Mouse (Mus musculus) olfactory bulb, adult 2 months (tissue): ENCODE data around the gene Sh2d4b. TPM values are rescaled to one million over a fixed set of nuclear protein-coding genes. Genes with fewer than 3 reads are reported as not detected.

ENCODE experiments used
- H3K27ac ChIP-seq: fragments of 200-500 bp; 2 replicates; pipeline ENCODE4 v1.5.1; 2012; ENCODE audit warnings: low read depth, low read length; ENCODE audit not compliant: insufficient read depth
- H3K4me1 ChIP-seq: fragments of 200-500 bp; 2 replicates; pipeline ENCODE4 v1.6.1; 2012; ENCODE audit warnings: low read length; ENCODE audit not compliant: control insufficient read depth, insufficient read depth
- H3K4me3 ChIP-seq: fragments of 200-500 bp; 2 replicates; pipeline ENCODE4 v1.5.1; 2012; ENCODE audit warnings: mild to moderate bottlenecking, low read depth, low read length, moderate library complexity; ENCODE audit not compliant: insufficient read depth
- CTCF ChIP-seq: fragments of 200-500 bp; IDR thresholded peaks from 2 replicates; pipeline ENCODE4 v1.5.1; 2012; ENCODE audit warnings: low read depth, mild to moderate bottlenecking, low read length, moderate library complexity; ENCODE audit not compliant: insufficient read depth
- POLR2A ChIP-seq: fragments of 200-500 bp; IDR thresholded peaks from 2 replicates; pipeline ENCODE4 v1.6.1; 2012; ENCODE audit warnings: mild to moderate bottlenecking, low read depth, low read length, moderate library complexity; ENCODE audit not compliant: insufficient read depth
- WGBS: fragments of 180-500 bp; shearing (Covaris S2); methylation state at CpG from one replicate; pipeline ENCODE4 v1.1.7; 2018; 5-methylcytosine and 5-hydroxymethylcytosine counted together
- polyA plus RNA-seq: library from polyadenylated mRNA; stranded (reverse); fragments of >200 nt; gene quantifications from 2 replicates; pipeline ENCODE4 v1.2.4, GENCODE M21; 2012; ENCODE audit warnings: low replicate concordance; ENCODE audit not compliant: missing spikeins, insufficient read depth, insufficient read length

Sh2d4b gene
- not detected in 2 replicates for polyA plus RNA-seq

DNA sequence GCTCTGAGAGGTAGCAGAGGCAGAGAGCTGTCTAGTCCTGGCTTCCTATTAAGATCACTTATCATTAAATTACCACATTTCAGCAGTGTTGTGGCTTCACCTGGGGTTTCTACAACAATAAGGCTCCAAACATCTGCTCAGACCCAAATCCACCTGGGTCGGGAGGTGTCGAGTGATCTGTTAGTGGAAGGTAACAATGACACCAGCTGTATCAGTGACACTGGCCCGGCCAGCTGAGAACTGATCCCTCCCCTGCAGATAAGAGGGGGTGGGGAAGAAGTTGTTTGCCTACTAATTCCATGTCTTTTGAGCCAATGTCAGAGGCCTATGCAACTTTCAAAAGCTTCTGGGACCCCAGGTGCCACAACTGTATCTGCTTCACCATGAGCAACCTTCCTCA lies at the start of gene Sh2d4b:
Gene Sh2d4b (minus strand): TSS at position 71 of the 400 bp plus-strand sequence.
- Histone ChIP-seq H3K4me1 (peaks cover 4% of the 10 kb centered on the region; the same call in 1 of the 2 replicates), H3K4me3 (no peak within 1 kb of the TSS), H3K27ac (no peak within 1 kb of the TSS)
- no peak for TF ChIP-seq POLR2A
- no peak for TF ChIP-seq CTCF
- WGBS, result 86% methylated on average over 3 of the region's 3 CpGs

DNA sequence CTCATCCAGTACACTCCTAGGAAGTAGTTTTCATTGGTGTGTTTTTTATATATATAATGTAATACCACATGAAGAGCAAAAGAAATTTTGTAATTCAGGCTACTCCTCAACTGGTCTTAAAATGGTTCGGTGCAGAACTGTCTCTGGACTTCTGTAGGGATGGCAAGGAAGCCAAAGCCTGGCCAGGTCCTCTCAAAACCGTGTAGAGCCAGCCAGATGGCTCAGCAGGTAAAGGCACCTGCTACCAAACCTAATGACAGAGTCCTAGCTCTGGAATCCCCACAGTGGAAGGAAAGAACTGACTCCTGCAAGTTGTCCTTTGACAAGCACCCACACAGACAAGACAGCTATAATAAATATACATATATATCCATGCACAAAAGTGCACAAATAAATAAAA lies 49.4 kb upstream of the Sh2d4b start:
- H3K4me3 ChIP-seq, result no peak overlapping the region
- no peak overlapping the region for H3K27ac ChIP-seq
- no peak for TF ChIP-seq CTCF
- no peak for TF ChIP-seq POLR2A
- WGBS, result 81% methylated on average over 2 of the region's 2 CpGs
- no peaks in the 10 kb centered on the region for H3K4me1 ChIP-seq

DNA sequence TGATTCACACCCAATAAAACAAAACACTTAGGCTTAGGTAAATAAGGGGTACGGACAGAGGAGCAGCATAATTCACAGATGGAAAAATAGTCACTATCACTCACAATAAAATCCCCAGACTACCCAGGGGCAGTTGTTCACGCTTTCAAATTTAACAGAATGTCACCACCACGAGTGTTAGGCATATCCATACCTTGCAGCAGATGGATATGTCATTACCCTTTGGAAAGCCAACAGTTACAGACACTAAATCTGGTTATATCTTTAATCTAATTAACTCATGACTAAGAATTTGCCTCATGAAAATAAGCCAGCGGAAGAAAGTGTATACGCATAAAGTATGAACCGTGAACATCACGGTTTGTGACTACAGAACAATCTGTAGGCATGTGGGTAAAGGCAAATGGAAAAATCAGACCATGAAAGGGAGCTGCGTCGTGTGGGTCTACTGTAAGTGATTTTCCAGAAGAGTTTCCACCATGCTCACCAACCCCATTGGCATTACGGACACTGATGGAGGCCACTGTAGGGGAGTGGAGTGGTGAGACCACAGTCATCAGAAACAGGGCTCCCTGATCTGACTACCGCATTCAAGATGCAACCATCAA lies 45.4 kb upstream of the Sh2d4b start:
- no peaks in the 10 kb centered on the region for H3K4me1 ChIP-seq
- no peak overlapping the region for H3K4me3 ChIP-seq
- 93% methylated on average over 11 of the region's 11 CpGs for WGBS
- H3K27ac ChIP-seq, result no peak overlapping the region
- TF ChIP-seq POLR2A (no peak), CTCF (no peak)

DNA sequence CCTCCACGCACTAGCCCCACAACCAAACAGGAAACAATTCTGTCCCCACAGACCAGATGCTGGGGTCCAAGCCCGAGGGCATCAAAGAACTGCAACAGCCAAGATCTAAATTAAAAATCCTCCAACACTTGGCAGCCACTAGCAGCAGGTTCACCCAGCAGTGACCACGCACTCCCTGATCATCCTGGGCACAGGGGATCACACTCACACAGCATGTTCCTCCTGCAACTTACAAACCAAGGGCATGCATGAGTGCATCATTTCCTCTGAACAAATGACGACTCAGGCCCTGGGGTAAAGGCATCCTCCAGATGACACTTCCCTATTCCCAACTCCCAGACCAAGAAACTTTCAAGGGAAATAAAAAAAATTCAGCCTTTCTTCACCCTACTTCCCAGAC lies 44.0 kb upstream of the Sh2d4b start:
- TF ChIP-seq POLR2A (no peak), CTCF (no peak)
- 68% methylated on average over 4 of the region's 4 CpGs for WGBS
- H3K4me3 ChIP-seq, result no peak overlapping the region
- 0 out of 2 replicates have a peak, but pooled peaks cover 4% of the 10 kb centered on the region for H3K4me1 ChIP-seq
- no peak overlapping the region for H3K27ac ChIP-seq

DNA sequence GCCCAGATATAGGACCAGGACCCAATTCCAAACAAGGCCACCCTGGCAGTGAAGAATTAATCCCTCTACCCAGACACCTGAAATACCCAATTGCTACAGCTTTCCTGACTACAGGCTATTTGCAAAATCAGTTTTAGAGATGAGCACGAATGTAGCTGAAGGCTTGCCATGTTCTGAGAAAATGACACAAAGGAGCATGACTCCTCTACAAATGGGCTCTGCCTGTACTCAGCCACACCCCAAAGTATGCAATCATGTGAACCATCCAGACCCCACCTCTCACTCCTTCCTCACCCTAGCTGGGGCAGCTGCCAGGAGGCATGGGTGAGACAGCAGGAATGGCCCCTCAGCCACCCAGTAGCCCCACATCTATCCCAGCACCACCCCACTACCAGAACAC lies 42.4 kb upstream of the Sh2d4b start:
- Histone ChIP-seq H3K4me1 (peaks cover 7% of the 10 kb centered on the region; the same call in 1 of the 2 replicates), H3K4me3 (no peak overlapping the region), H3K27ac (no peak overlapping the region)
- TF ChIP-seq CTCF (no peak), POLR2A (no peak)
- WGBS, result 88% methylated on average over 1 of the region's 1 CpGs

DNA sequence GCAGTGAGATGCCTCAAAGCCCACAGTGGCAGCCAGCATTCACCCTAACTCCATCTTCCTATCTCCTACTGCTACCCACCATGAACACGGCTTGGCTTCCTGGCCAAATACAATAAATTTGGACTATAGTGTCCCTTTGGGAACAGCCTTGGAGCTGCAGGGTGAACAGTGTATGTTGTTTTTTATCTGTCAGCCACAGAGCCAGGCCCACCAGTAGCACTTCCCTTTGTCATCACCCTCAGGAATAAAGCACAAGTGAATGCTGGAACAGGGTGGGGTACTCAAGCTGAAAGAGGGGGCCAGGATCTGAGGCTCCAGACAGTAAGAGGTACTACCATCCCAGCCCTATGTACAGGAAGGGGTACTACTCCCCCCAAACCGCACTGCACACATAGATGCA lies 42.0 kb upstream of the Sh2d4b start:
- H3K27ac ChIP-seq, result no peak overlapping the region
- TF ChIP-seq CTCF (no peak), POLR2A (no peak)
- H3K4me3 ChIP-seq, result no peak overlapping the region
- peaks cover 7% of the 10 kb centered on the region; the same call in 1 of the 2 replicates for H3K4me1 ChIP-seq
- 88% methylated on average over 2 of the region's 2 CpGs for WGBS

DNA sequence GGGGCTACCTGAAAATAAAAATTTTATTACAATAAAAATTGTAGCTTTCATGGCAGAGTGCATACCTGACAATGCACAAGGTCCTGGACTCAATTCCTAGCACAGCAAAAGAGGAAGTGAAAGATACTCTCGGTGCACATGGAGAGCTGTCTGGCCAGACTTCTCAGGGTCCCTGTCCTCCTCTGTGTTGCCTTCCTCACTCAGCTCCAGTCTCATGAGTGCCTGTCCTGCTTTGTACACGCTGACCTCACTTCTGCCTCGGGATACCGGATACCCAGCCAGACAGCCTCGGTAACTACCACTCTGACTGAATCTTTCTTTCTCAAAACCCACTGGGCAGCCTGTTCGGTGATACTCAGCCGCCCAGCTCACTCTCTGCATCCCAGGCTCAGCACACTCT lies 40.3 kb upstream of the Sh2d4b start:
- Histone ChIP-seq H3K27ac (no peak overlapping the region), H3K4me3 (no peak overlapping the region), H3K4me1 (peaks cover 7% of the 10 kb centered on the region; the same call in 1 of the 2 replicates)
- TF ChIP-seq POLR2A (no peak), CTCF (no peak)
- 75% methylated on average over 7 of the region's 7 CpGs for WGBS

DNA sequence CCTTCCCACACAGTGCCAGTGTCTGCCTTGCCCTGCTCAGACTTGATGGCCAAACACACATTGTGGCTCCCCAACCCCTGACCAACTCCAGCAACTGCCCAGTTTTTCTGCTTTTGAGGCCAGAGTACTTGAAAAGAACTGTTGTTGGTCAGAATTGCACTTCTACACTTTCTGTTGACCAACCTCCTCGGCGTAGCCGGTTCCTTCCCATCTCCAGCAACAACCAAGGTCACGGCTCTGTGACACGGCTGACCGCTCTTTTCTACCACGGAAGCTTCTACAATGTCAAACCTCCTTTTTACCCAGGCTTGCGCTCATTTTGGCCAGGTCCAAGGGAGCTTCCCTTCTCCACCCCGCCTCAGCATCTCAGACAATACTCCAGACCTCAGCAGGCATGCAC lies 39.2 kb upstream of the Sh2d4b start:
- 81% methylated on average over 9 of the region's 9 CpGs for WGBS
- Histone ChIP-seq H3K4me3 (no peak overlapping the region), H3K4me1 (peaks cover 7% of the 10 kb centered on the region), H3K27ac (no peak overlapping the region)
- TF ChIP-seq CTCF (no peak), POLR2A (no peak)

DNA sequence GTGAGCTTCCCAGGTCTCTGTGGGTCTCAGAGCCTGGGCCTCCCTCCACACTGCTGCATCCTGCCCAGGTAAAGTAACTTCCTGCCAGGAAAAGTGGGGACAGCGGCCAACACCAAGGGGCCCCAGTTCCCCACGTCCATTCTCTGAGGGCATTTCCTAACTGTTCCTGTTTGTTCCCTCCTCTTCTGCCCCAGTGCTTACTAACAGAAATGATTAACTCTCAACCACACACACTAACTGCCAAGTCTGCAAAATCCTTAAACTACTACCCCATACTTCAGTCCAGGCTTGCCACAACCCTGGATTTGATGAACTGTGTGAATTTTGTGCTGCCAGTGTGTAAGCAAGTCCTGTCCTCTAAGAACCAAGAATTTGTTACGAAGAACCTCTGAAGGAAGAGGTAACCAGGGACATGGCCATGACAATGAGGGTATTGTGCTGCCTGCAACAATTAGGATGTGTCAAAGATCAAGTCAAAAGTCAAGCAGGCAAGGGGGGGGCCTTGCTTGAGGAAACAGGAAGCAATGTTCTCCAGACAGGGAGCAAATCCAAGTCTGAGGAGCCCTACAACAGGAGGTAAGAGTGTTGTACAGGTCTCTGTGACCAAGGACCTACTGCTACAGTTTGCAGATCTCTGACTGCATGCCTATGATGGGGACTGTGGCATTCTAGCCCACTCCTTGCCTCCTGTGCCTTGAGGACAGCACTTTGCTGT lies 38.2 kb upstream of the Sh2d4b start:
- Histone ChIP-seq H3K27ac (no peak overlapping the region), H3K4me1 (peaks cover 7% of the 10 kb centered on the region), H3K4me3 (no peak overlapping the region)
- TF ChIP-seq CTCF, result no peak
- no peak for TF ChIP-seq POLR2A
- WGBS, result 75% methylated on average over 3 of the region's 3 CpGs

DNA sequence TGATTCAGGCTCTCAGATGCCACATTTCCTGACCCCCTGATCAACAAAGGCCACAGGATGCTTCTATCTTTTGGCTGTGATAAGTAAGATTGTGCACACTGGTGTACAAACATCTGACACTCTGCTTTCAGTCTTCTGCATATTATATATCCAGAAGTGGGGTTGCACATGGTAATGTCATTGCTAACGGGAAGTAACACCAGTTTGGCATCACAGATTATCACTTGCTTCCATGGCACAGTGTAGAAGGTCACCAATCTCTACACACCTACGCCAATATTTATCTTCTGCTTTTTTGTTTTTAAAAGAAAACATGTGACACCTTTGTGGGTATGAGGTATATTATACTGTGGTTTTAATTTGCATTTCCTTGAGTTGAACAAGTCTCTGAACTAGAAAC lies 36.9 kb upstream of the Sh2d4b start:
- no peak for TF ChIP-seq CTCF
- no peak for TF ChIP-seq POLR2A
- WGBS, result 93% methylated on average over 2 of the region's 2 CpGs
- no peak overlapping the region for H3K4me3 ChIP-seq
- H3K27ac ChIP-seq, result no peak overlapping the region
- H3K4me1 ChIP-seq, result peaks cover 7% of the 10 kb centered on the region
